16 mouse cellular contexts compared by ENCODE assay signal in genomic region chr10:92009551-92009950, GRCm38 (mm10).
DNase-seq lines count a peak whose midpoint lies in the region; ATAC-seq lines count a peak whose summit lies in the region.
"Had no signal": no experiment of that assay in that cellular context is flagged by ENCODE, and none has a peak within 500 bp of the region (broad histone marks: within the 10 kb centered on the region; RNA-seq: fewer than 3 reads in every experiment).

No protein-coding gene starts in this region.

- 16% methylated on average over 10 of the region's 10 CpGs for WGBS in forebrain, embryonic 10.5 days
- WGBS in forebrain, embryonic 11.5 days = 16% methylated on average over 10 of the region's 10 CpGs
- 6% methylated on average over 10 of the region's 10 CpGs for WGBS in forebrain, embryonic 15.5 days
- WGBS in midbrain, embryonic 10.5 days = 14% methylated on average over 10 of the region's 10 CpGs

- no peak overlapping the region for H3K4me2 ChIP-seq in forebrain, embryonic 11.5 days (ENCODE audit: low read depth, low read length, severe bottlenecking)
- 0 out of 2 replicates have a peak overlapping the region, but pooled peaks have one; percentile 9 for H3K4me2 ChIP-seq in forebrain, embryonic 15.5 days (replicated peaks)
- H3K4me2 ChIP-seq: heart, embryonic 12.5 days; limb, embryonic 12.5 days had no signal

- DNase-seq in forebrain, embryonic 10.5 days (ENCODE audit: extremely low spot score, low spot score) = no peak
- DNase-seq in forebrain, embryonic 11.5 days (ENCODE audit: low spot score) = no peak
- peak; percentile 24 for DNase-seq in brain, adult 2 months (ENCODE audit: low read depth, low spot score)
- peak; percentile 51 for DNase-seq in midbrain, embryonic 10.5 days (ENCODE audit: low spot score)
- no peak for DNase-seq in lung, postnatal 10 days
- DNase-seq in heart, postnatal 14 days = no peak
- no peak for DNase-seq in frontal cortex, postnatal 36 days (ENCODE audit: low spot score in 2 of 2)
- DNase-seq: adrenal gland, adult 8-10 months; gastrocnemius, postnatal 25 days; layer of hippocampus, adult 9-11 months; liver, postnatal 0 days; thymus, adult 18-20 months had no signal

- peak overlapping the region; percentile 4; the same call in 1 of the 2 replicates for H3K27ac ChIP-seq in forebrain, embryonic 10.5 days
- no peak overlapping the region for H3K27ac ChIP-seq in forebrain, embryonic 11.5 days (ENCODE audit: low read depth, low read length)
- H3K27ac ChIP-seq in forebrain, embryonic 15.5 days (replicated peaks) = 0 out of 2 replicates have a peak overlapping the region, but pooled peaks have one; percentile 41
- H3K27ac ChIP-seq in midbrain, embryonic 10.5 days (replicated peaks) = peak overlapping the region; percentile 66
- H3K27ac ChIP-seq: limb, embryonic 12.5 days; macrophage had no signal

- H3K9me3 ChIP-seq in forebrain, embryonic 10.5 days = no peaks in the 10 kb centered on the region
- no peaks in the 10 kb centered on the region for H3K9me3 ChIP-seq in forebrain, embryonic 11.5 days (ENCODE audit: control insufficient read depth, low read length)
- H3K9me3 ChIP-seq in forebrain, embryonic 15.5 days = no peaks in the 10 kb centered on the region
- H3K9me3 ChIP-seq in midbrain, embryonic 10.5 days (replicated peaks) = no peaks in the 10 kb centered on the region
- H3K9me3 ChIP-seq: heart, embryonic 12.5 days; limb, embryonic 12.5 days had no signal

- no peak overlapping the region for H3K9ac ChIP-seq in forebrain, embryonic 11.5 days (ENCODE audit: low read length)
- H3K9ac ChIP-seq in forebrain, embryonic 15.5 days (replicated peaks) = no peak overlapping the region
- H3K9ac ChIP-seq: heart, embryonic 12.5 days; limb, embryonic 12.5 days; liver, postnatal 0 days had no signal

- no peaks in the 10 kb centered on the region for H3K36me3 ChIP-seq in forebrain, embryonic 10.5 days (replicated peaks)
- no peaks in the 10 kb centered on the region for H3K36me3 ChIP-seq in forebrain, embryonic 11.5 days (ENCODE audit: control insufficient read depth, insufficient read depth, low read length)
- H3K36me3 ChIP-seq in forebrain, embryonic 15.5 days = no peaks in the 10 kb centered on the region
- no peaks in the 10 kb centered on the region for H3K36me3 ChIP-seq in midbrain, embryonic 10.5 days
- H3K36me3 ChIP-seq: heart, embryonic 12.5 days; limb, embryonic 12.5 days had no signal

- no peak for ATAC-seq in forebrain, embryonic 11.5 days (replicated peaks; ENCODE audit: low FRiP score)
- ATAC-seq in forebrain, embryonic 15.5 days (replicated peaks) = peak; percentile 35; the same call in 1 of the 2 replicates
- ATAC-seq: liver, postnatal 0 days had no signal

- intact Hi-C loops in heart, postnatal 14 days (cut with DNase I) = no loop called here

- H3K4me3 ChIP-seq in forebrain, embryonic 10.5 days = no peak overlapping the region
- H3K4me3 ChIP-seq in forebrain, embryonic 11.5 days (ENCODE audit: low read depth, low read length) = no peak overlapping the region
- no peak overlapping the region for H3K4me3 ChIP-seq in forebrain, embryonic 15.5 days
- peak overlapping the region; percentile 26 for H3K4me3 ChIP-seq in midbrain, embryonic 10.5 days
- H3K4me3 ChIP-seq: heart, embryonic 12.5 days; limb, embryonic 12.5 days had no signal

- peaks cover 20% of the 10 kb centered on the region for H3K4me1 ChIP-seq in forebrain, embryonic 10.5 days
- H3K4me1 ChIP-seq in forebrain, embryonic 11.5 days (replicated peaks; ENCODE audit: control insufficient read depth, insufficient read depth, low read length) = no peaks in the 10 kb centered on the region; the same call in 1 of the 2 replicates
- peaks cover 14% of the 10 kb centered on the region for H3K4me1 ChIP-seq in forebrain, embryonic 15.5 days
- H3K4me1 ChIP-seq in midbrain, embryonic 10.5 days = peaks cover 45% of the 10 kb centered on the region
- H3K4me1 ChIP-seq: heart, embryonic 12.5 days; limb, embryonic 12.5 days had no signal

- H3K27me3 ChIP-seq in forebrain, embryonic 10.5 days (ENCODE audit: poor library complexity, severe bottlenecking) = peaks cover 19% of the 10 kb centered on the region
- H3K27me3 ChIP-seq in forebrain, embryonic 11.5 days (ENCODE audit: control insufficient read depth, insufficient read depth, low read length) = no peaks in the 10 kb centered on the region
- H3K27me3 ChIP-seq in forebrain, embryonic 15.5 days = no peaks in the 10 kb centered on the region
- H3K27me3 ChIP-seq in midbrain, embryonic 10.5 days (ENCODE audit: low read depth, poor library complexity, severe bottlenecking) = no peaks in the 10 kb centered on the region
- H3K27me3 ChIP-seq: heart, embryonic 12.5 days; limb, embryonic 12.5 days had no signal

Comparison
In these comparisons a context has a peak if more than half of its experiments do, and no peak if none do; other contexts are left out.
1. DNase-seq: peak in brain, adult 2 months (single experiment) and midbrain, embryonic 10.5 days (single experiment); none in forebrain, embryonic 10.5 days (single experiment), forebrain, embryonic 11.5 days (single experiment), lung, postnatal 10 days (single experiment), heart, postnatal 14 days (0 of 2) and frontal cortex, postnatal 36 days (0 of 2).